Mouse (Mus musculus) liver, postnatal 0 days (tissue): ENCODE results near the gene Exd1. TPM values are rescaled to one million over a fixed set of nuclear protein-coding genes. Genes with fewer than 3 reads are reported as not detected.
"Not testable (repeated sequence)": the region's sequence is repeated elsewhere in the genome, so short reads cannot be mapped to it uniquely, and the experiment has no call there.

Source experiments
- ATAC-seq: fragments of 200-750 bp; cut with Nextera tagmentation; 2 replicates; pipeline ENCODE4 v1.8.0; 2017; ENCODE audit warnings: mild to moderate bottlenecking, moderate library complexity
- DNase-seq: peaks from one replicate; pipeline ENCODE4 v3.0.0-alpha.2; 2016
- H3K27ac ChIP-seq: fragments of 300-500 bp; sonication (generic); 2 replicates; pipeline ENCODE4 v1.5.1; 2014; ENCODE audit warnings: antibody characterized with exemption, moderate library complexity, mild to moderate bottlenecking, low read depth
- H3K27me3 ChIP-seq: fragments of 300-500 bp; sonication (generic); 2 replicates; pipeline ENCODE4 v1.6.1; 2014; ENCODE audit warnings: low read length, control low read depth, mixed read lengths; ENCODE audit not compliant: insufficient read depth
- H3K36me3 ChIP-seq: fragments of 300-500 bp; sonication (generic); replicated peaks from 2 replicates; pipeline ENCODE4 v1.6.1; 2014; ENCODE audit warnings: mild to moderate bottlenecking, control low read depth, low read length, moderate library complexity, mixed read lengths; ENCODE audit not compliant: insufficient read depth
- H3K4me1 ChIP-seq: fragments of 300-500 bp; sonication (generic); 2 replicates; pipeline ENCODE4 v1.6.1; 2014; ENCODE audit warnings: antibody characterized with exemption, mild to moderate bottlenecking, control low read depth; ENCODE audit not compliant: insufficient read depth
- H3K4me2 ChIP-seq: fragments of 300-500 bp; sonication (generic); 2 replicates; pipeline ENCODE4 v1.6.1; 2014; ENCODE audit warnings: low read depth, mild to moderate bottlenecking, low read length, moderate library complexity, mixed read lengths
- H3K4me3 ChIP-seq: fragments of 300-500 bp; sonication (generic); 2 replicates; pipeline ENCODE4 v1.5.1; 2014; ENCODE audit warnings: low read depth, low read length
- H3K9ac ChIP-seq: fragments of 300-500 bp; sonication (generic); replicated peaks from 2 replicates; pipeline ENCODE4 v1.6.1; 2014; ENCODE audit warnings: mild to moderate bottlenecking, moderate library complexity
- H3K9me3 ChIP-seq: fragments of 300-500 bp; sonication (generic); 2 replicates; pipeline ENCODE4 v1.6.1; 2016; ENCODE audit warnings: mild to moderate bottlenecking, control low read depth, low read length, mixed read lengths
- CTCF ChIP-seq: sonication (generic); IDR thresholded peaks from 2 replicates; pipeline ENCODE4 v1.5.1; 2016; ENCODE audit warnings: antibody characterized with exemption, low read depth
- EP300 ChIP-seq: IDR thresholded peaks from 2 replicates; pipeline ENCODE4 v1.6.1; 2016; ENCODE audit warnings: antibody characterized with exemption, low read depth, mild to moderate bottlenecking
- WGBS: fragments of 180-500 bp; shearing (Covaris S2); extraction: QIAGEN DNeasy Blood & Tissue Kit; methylation state at CpG from one replicate; pipeline ENCODE4 v1.1.7; 2014; ENCODE audit not compliant: insufficient replicate concordance; 5-methylcytosine and 5-hydroxymethylcytosine counted together
- polyA plus RNA-seq: library from polyadenylated mRNA; unstranded; fragments of >200 nt; fragmentation: Nextera tagmentation; extraction: Ambion mirVana; gene quantifications from 2 replicates; pipeline ENCODE4 v1.2.1, GENCODE M21; 2015

Exd1 gene
- polyA plus RNA-seq, 1 experiment from 2014 or later, result 0.29 TPM

DNA sequence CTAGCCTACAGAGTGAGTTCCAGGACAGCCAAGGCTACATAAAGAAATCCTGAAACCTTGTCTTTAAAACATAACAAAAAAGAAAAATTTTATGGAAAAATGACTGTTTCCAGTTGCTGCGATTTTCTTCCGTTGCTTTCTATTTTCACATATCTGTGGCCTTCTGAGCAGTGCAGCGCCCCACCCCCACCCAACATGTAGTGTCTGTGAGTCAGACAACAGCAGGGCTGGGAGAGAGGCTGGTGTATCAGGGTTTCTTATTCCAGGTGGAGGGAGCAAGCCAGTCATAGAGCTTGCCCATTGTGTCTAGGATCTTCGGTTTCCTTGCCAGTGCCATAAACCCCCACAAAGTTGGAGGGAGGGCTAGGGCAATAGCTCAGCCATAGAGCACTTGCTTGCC lies 23.6 kb downstream of the Exd1 start:
- TF ChIP-seq EP300 (no peak), CTCF (no peak)
- no peaks in the 10 kb centered on the region for H3K36me3 ChIP-seq
- no peak overlapping the region for H3K4me2 ChIP-seq
- H3K4me1 ChIP-seq, result no peaks in the 10 kb centered on the region
- H3K27me3 ChIP-seq, result no peaks in the 10 kb centered on the region
- no peak overlapping the region for H3K4me3 ChIP-seq
- DNase-seq (no peak), ATAC-seq (no peak)
- no peak overlapping the region for H3K9ac ChIP-seq
- no peaks in the 10 kb centered on the region for H3K9me3 ChIP-seq
- H3K27ac ChIP-seq, result no peak overlapping the region
- WGBS, result 73% methylated on average over 4 of the region's 4 CpGs

DNA sequence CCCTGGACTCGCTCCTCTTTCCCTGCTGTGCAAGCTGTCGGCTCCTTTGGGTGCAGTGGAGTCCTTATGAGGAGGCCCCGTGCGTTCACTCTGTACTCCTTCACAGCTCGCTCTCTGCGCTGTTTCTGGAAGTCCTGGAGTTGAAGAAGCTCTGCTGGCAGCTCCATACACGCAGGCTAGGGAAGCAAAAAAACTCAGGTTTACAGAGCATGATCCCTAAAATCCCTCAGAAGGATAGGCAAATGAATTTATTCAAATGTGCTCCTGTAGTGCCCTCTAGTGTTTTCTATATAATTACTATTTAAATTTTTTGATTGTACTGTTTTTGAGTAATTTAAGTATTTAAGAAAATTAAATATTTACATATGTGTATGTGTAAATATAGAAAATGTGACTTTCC lies 26.9 kb downstream of the Exd1 start:
- Histone ChIP-seq H3K4me2 (no peak overlapping the region), H3K36me3 (no peaks in the 10 kb centered on the region), H3K9ac (no peak overlapping the region), H3K4me3 (no peak overlapping the region), H3K4me1 (no peaks in the 10 kb centered on the region; the same call in 1 of the 2 replicates), H3K27me3 (no peaks in the 10 kb centered on the region), H3K27ac (no peak overlapping the region), H3K9me3 (no peaks in the 10 kb centered on the region)
- TF ChIP-seq EP300 (no peak), CTCF (no peak)
- 64% methylated on average over 7 of the region's 7 CpGs for WGBS
- no peak for ATAC-seq
- DNase-seq, result no peak

DNA sequence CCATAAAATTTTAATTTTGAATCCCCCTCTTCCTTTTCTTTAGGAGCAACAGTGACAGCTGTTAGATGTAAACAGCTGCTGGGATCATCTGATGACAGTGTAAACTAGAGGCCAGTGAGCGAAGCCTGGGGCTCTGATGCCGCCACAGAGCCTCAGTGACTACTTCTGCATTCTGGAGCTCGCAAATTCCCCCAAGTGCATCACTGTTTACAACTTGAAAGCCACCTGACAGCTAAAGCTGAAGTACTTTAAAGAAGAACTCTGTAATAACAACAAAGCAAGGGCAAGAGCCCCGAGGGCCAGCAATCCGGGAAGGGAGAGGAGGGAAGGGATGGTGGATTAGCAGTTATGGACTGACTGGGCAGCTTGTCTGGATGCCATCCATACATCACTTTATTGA lies 30.6 kb downstream of the Exd1 start:
- 56% methylated on average over 5 of the region's 5 CpGs for WGBS
- Histone ChIP-seq H3K9ac (no peak overlapping the region; the same call in 1 of the 2 replicates), H3K36me3 (no peaks in the 10 kb centered on the region), H3K4me2 (no peak overlapping the region), H3K27ac (no peak overlapping the region), H3K4me3 (no peak overlapping the region), H3K9me3 (no peaks in the 10 kb centered on the region), H3K4me1 (no peaks in the 10 kb centered on the region; the same call in 1 of the 2 replicates), H3K27me3 (no peaks in the 10 kb centered on the region)
- no peak for ATAC-seq
- no peak for TF ChIP-seq CTCF
- TF ChIP-seq EP300, result no peak
- no peak for DNase-seq

DNA sequence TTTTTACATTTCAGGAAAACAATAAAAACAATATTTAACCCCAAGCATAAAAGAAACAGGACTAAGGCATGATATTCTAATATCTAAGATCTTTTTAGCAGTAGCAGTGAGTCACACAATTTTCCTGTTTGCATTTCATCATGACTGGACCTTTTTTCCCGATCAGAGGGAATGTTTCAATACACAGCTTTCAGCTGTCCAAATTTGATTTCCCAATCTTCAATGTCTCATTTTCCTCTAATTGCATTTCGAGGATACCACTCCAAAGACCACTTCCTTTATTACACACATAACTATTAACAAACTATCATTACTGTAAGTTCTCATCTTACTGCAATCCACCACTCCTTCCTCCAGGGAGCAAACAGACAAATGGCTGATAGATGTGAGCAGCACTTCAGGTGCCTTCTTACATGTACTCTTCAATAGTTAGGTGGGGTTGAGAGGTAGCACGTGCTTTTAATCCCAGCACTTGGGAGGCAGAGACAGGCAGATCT lies 33.4 kb downstream of the Exd1 start:
- H3K4me3 ChIP-seq, result no peak overlapping the region
- 51% methylated on average over 3 of the region's 3 CpGs for WGBS
- H3K9ac ChIP-seq, result no peak overlapping the region
- ATAC-seq (no peak), DNase-seq (no peak)
- TF ChIP-seq EP300, result no peak
- no peaks in the 10 kb centered on the region; the same call in 1 of the 2 replicates for H3K4me1 ChIP-seq
- no peaks in the 10 kb centered on the region for H3K36me3 ChIP-seq
- H3K27me3 ChIP-seq, result no peaks in the 10 kb centered on the region
- H3K27ac ChIP-seq, result no peak overlapping the region
- H3K4me2 ChIP-seq, result no peak overlapping the region
- no peaks in the 10 kb centered on the region for H3K9me3 ChIP-seq

DNA sequence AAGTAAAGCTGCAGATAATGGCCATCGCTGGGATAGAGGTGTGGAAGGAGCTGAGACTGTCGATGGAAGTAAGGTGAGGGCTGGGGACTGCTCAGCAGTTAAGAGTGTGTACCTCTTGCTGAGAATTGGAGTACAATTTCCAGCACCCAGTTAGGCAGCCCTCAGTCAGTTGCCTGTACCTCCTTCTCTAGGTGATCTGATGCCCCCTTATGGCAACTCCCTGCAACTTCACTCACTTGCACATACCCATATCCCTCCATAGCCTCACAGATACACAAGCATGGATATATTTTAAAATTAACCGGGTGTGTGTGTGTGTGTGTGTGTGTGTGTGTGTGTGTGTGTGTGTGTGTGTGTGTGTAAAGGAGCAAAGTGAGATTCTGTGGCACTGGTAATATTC lies 35.1 kb downstream of the Exd1 start:
- H3K4me1 ChIP-seq, result no peaks in the 10 kb centered on the region; the same call in 1 of the 2 replicates
- WGBS, result 80% methylated on average over 3 of the region's 3 CpGs
- H3K36me3 ChIP-seq, result no peaks in the 10 kb centered on the region
- no peak overlapping the region for H3K4me2 ChIP-seq
- H3K9me3 ChIP-seq, result no peaks in the 10 kb centered on the region
- H3K27me3 ChIP-seq, result no peaks in the 10 kb centered on the region
- peak; percentile 52 for TF ChIP-seq CTCF
- TF ChIP-seq EP300, result no peak
- ATAC-seq (no peak), DNase-seq (peak; percentile 22)
- H3K27ac ChIP-seq, result no peak overlapping the region
- no peak overlapping the region for H3K4me3 ChIP-seq
- H3K9ac ChIP-seq, result no peak overlapping the region

DNA sequence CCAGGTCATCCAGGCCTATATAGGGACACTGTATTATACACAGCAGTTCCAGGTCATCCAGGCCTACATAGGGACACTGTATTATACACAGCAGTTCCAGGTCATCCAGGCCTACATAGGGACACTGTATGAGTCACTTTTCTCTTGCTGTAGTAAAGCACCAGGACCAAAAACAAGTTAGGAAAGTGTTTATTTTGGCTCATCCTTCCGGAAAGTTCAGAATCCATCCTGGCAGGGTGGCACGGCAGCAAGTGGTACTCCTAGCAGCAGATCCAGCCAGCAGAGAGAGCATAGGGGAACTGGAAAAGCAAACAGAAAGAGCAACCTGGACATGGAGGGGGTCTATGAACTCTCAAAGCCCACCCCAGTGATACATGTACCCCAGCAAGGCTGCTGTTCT lies 36.6 kb downstream of the Exd1 start:
- DNase-seq, result no peak
- no peak overlapping the region for H3K4me2 ChIP-seq
- H3K9ac ChIP-seq, result no peak overlapping the region
- H3K4me1 ChIP-seq, result no peaks in the 10 kb centered on the region
- H3K4me3 ChIP-seq, result no peak overlapping the region
- no peaks in the 10 kb centered on the region for H3K36me3 ChIP-seq
- TF ChIP-seq CTCF (no peak), EP300 (no peak)
- ATAC-seq, result peak; percentile 48; the same call in 1 of the 2 replicates
- WGBS, result 85% methylated on average over 2 of the region's 2 CpGs
- no peaks in the 10 kb centered on the region for H3K27me3 ChIP-seq
- no peak overlapping the region for H3K27ac ChIP-seq
- no peaks in the 10 kb centered on the region for H3K9me3 ChIP-seq

DNA sequence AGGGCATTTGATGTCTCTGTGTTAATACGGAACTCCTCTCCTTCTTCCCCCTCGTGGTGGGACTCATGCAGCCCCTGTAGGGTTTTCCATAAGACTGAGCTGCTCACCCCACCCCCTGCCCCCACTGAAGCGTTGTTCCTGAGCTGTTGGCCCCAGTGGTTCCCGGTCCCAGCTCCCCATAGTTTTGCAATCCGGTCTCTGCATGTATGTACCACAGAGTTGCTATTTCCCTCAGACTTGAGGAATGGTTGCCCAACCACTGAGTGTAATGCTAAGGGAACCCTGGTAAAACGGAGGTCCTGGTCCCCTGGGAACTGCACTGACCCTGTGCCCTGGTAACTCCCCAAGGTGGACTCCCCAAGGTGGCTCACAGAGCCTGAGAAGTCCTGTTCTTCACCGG lies 38.9 kb downstream of the Exd1 start:
- H3K4me2 ChIP-seq, DNase-seq, H3K27ac ChIP-seq, H3K9ac ChIP-seq, H3K27me3 ChIP-seq, H3K9me3 ChIP-seq, H3K36me3 ChIP-seq, H3K4me1 ChIP-seq, ATAC-seq, H3K4me3 ChIP-seq: not testable (repeated sequence)
- 55% methylated on average over 7 of the region's 7 CpGs for WGBS
